Mouse (Mus musculus): ENCODE results near the gene Dock2.

Gene Dock2

DNA sequence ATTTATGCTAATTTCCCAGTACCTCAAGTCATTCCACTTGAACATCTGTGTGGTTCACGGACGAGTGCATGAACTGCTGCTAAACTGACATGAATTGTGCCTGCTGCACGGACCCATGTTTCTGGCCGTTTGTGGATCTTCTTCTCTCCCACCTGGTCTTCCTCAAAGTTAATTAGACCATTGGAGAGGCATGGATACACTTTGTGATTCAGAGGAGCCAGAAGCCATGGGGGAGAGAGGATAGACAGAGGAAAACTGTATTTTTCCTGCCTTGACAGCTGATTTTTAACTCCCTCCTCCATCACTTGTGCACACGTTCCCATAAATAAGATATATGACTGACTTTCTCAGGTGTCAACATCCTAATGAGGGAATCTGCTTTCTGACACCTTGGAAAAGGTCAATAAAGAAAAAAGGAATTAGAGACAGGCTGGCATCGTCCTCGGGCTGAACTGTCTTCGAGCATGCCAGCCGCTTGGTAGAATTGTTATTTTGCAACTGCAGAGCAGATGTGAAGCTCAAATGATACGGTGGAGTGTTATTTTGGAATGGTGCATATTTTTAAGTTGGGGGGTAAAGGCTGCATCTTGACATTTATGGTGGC lies 434.1 kb downstream of the Dock2 start:
- DNase-seq (ENCODE audit: low read depth, low spot score), result no peak

DNA sequence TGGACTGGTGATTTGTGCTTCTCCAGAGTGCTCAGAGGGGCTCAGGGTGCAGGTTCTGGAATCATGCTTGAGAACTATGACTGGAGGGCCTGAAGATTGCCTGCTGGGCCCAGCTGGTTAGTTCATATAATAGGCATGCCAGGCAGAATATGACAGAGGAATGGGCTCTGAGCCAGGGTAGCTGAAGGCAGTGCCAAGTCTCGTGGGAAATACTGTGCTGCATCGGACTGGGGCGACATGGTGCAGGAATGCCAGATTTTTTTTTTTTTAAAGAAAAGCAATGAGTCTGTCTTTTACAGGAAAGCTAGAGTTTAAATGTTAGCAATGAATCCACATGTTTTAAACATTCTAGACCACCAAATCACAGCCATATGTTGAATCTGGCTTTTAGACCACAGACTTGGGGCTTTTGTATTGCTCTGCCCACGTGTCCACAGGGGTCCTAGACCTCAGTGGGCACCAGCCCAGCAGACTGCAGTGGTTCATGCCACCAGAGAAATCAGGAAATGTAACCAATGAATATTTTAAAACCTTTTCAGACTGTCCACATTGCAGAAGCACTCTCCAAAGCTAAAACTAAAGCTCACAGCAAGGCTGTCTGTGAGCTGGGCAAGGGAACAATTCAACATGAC lies 435.3 kb downstream of the Dock2 start:
- no peak for DNase-seq (ENCODE audit: low read depth, low spot score)

DNA sequence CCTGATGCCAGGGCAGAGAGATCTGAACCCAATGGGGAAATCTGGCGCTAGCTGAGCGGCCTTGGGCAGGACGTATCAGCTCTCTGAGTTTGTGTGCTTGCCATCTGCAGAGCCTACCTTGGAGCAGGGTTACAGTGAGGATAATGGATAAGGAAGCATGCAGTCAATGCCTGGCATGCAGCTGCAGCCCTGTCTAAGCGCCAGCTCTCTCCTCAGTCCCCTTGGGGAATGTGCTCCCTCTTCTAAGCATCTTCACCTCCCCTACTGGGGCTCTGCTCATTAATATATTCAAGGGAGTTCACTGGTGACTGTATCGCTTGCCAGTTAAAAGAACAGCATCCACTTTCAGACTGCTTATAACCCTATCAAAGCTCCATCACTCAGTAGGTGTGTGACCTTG lies 439.4 kb downstream of the Dock2 start:
- DNase-seq (ENCODE audit: low read depth, low spot score), result no peak

DNA sequence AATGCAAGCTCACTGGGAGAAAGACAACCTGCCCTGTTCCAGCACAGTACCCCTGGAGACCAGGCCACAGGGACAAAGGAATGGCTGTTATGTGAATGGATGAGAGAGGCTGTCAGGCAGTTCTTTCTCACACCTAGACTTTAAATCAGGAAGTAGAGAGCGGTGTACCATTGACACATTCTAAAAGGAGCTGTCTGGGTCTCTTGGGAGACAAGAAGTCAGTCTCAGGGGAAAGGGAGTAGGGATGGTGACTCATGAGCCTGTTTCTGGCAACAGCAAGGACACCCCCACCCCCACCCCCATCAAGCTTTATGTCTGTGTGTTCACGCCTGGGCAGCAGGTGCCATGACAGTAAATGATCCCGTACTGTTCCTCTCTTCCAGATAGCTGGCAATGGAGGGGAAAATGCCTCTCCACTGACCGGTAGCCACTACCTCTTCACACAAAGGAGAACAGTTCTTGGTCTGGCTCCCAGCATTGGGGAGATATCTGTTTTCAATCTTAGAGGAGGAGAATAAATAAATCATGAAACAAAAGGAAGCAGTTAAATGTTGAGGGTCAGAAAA lies 439.9 kb downstream of the Dock2 start:
- no peak for DNase-seq (ENCODE audit: low read depth, low spot score)

DNA sequence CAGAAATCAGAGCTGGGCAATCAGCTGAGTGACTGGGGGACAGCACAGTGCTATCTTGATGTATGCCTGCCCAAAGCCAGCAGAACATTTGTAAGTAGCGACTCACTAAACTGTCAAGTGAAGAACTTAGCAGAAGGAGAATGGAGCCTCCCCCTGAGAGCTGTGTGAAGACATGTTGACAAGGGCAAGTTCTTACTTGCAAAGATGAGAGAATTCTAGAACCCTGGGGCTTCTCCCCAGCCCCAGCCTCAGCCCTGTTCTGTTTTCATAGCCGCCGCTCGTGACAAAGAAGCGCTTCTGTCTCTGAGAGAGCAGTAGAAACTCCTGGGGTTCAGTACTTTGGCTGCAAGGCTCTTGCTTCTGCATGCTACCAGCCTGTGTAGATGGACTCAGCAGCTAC lies 444.0 kb downstream of the Dock2 start:
- DNase-seq (ENCODE audit: low read depth, low spot score), result no peak

DNA sequence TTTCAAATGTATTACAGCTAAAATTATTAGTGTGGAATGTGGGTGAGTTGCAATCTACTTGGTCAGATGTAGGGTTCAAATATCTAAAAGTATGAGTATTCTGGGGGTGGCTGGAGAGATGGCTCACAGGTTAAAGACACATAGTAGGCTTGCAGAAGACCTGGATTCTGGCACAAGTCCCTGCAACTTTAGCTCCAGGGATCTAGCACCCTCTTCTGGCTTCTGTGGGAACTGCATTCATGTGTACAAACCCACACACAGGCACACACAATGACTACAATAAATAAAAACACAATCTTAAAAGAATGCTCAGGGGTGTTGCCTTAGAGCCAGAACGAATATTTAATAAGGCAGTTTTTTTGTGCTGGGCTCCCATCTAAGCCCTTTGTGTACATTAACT lies 445.8 kb downstream of the Dock2 start:
- DNase-seq (ENCODE audit: low read depth, low spot score), result no peak

DNA sequence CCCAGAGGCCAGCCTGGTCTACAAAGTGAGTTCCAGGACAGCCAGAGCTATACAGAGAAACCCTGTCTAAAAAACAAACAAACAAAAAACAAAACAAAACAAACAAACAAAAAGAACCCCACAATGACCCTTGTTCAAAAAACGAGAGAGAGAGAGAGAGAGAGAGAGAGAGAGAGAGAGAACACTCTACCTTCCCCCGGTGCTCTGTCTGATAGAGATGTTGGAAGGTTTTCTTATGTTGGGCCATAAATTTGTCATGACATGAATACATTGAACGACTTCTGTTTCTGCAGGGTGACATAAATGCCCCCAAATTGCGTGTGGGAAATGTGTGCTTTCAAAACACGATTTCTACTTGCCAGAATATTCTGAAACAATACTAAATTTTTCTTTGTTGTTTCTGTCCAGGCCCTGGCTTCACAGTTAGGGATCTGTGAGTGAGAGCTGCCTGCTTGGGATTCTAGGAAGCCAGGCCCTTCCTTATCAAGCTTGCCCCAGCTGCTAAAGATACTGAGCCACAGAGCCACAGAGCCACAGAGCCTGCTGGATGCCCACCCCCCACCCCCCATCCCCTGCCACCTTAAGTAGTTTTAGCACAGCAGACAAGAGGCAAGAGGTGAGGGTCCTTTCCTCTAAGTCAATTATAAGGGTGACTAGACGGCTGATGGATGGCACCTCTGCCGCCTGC lies 451.2 kb downstream of the Dock2 start:
- DNase-seq (ENCODE audit: low read depth, low spot score), result no peak

DNA sequence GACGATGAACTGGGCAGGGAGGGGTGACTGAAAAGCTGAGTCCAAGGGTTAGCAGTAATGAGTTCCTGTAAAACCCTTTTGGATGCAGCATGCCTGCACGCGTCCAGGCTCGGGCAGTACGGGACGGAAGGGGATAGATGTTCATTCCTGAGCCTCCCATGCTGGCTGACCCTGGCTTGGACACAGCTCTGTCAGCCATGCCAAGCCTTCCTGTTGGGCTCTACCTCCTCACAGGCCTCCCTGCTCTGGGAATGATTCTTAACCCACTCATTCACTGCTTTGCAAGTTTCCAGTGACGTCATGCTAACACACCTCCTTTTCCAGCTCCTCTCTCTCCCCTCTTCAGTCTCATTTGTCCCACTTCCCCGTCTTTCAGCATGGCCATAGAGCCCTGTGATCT lies 460.0 kb downstream of the Dock2 start:
- DNase-seq (ENCODE audit: low read depth, low spot score), result no peak

DNA sequence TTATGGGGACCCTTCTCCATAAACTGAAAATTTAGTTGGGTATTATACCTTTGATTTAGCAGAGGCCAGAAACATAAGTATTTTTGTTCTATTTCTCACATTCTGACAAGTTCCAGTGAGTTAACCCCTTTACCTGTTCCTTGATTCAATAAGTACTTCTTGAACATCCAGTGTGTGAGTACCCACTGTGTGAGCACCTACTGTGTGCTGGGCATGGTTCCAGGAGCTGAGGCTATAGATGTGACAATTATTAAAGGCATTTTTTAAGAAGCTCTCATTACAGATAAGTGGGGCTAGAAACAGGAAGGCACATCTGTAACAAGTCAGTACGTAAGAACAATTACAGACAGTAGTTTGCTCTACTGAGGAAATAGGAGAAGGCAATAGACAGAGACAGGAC lies 464.4 kb downstream of the Dock2 start:
- no peak for DNase-seq (ENCODE audit: low read depth, low spot score)

DNA sequence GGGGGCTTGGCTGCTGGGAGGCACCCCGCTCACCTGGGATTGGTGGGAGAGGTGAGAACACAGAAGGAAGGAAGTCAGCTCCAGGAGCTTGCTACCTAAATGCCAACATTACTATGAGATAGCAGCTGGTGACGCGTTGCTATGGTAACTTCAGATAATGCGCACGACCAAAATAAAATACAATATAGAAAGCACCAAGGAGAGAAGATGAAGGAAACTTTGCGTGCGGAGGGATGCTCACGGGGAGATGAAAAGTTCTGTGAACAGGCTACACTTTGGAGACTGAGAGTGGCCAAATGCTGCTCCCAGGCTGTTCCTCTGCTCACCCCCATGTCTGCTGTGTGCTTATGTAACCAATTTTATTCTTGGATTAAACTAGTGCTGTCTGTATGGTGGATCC lies 466.7 kb downstream of the Dock2 start:
- DNase-seq (ENCODE audit: low read depth, low spot score), result no peak

DNA sequence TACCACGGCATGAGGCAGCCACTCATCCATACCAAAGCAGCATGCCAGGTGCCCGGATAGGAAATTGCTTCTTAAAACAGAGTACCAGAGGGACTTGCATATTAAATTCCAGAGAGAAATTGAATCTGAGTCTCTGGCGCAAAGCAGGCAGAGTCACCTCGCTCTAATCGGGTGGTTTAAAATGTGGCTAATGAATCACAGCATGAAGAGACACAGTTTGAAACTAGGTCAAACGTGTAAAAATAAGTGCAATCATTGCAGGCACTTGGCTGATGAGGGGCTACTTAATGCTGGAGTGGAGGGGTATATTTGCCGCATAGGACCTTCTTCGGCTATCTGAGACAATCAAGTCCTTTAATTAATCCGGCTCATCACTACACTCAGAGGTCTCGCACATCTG lies 467.5 kb downstream of the Dock2 start:
- DNase-seq (ENCODE audit: low read depth, low spot score), result no peak

DNA sequence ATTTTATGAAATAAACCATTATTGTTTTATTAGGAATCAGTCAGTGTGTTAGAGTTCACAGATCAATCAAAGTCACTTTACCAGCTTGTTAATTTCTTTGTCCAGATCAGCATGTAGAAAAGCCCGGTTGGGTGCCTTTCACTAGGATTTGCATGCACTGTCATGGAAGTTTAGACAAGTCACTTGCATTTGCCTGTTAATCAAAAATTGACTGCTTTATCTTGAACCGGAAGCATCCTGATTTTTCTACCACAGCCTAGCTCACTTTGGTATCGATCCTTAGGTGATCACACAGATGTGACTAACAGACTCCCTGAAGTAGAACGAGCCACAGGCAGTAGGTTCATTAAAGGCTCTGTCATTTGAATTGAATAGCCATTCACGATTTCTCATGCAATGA lies 468.3 kb downstream of the Dock2 start:
- peak; percentile 49 for DNase-seq (ENCODE audit: low read depth, low spot score)

DNA sequence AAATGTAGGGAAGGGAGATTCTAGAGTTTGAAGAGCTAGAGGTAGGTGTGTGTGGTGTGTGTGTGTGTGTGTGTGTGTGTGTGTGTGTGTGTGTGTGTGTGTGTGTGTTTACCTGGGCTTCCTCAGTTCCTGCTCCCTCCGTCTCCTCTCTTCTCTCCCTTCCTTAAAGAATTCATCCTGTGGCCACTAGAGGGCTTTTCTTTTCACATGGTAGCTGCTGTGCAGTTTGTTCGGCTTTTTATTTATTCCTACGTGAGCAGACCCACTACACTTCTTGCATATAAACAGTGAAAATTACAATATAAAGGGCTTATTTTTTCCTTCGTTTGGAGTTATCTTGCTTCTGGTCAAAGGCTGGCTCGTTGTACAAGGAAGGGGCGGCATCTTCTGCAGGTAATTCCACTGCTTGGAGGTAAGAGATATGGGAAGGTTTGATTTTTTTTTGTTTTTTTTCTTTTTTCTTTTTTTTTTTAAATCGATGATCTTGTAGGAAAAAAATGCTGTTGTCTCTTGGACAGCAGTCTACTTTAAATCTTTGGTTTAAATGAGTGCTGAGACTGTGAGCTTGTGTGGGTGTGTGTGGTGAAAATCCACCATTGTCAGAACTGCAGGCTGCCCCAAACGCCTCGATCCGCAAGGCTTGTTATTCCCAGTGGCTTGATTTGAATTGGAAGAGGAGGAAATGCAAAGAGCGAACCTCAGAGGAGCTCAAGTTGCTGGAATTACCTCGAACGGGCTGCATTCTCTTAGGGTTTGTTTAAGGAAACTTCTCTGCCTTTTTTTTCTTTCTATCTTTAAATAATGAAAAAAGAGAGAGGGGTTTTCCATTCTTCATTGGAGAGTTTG lies 468.9 kb downstream of the Dock2 start, which contains the start of gene Fam196b:
Gene Fam196b (plus strand): TSS at position 289 of the 846 bp plus-strand sequence.
- DNase-seq (ENCODE audit: low read depth, low spot score), result peak; percentile 67

DNA sequence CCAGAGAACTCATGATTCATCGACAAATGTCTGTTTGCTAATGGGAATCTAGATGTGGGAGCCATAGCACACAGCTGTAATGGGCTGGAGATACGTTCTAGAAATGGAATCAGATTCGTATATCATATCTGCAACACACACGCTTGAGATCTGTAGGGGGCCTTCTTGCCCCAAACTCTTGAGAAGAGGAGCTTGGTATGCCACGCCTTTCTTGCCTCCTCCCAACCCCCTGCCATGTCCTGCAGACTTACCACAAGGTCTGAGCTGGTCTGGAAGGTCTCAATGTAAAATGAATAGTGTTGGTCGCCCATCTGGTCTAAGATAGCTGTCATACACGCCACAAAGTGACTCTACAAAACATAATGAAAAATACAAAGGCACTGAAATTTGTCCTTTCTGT lies 471.5 kb downstream of the Dock2 start:
- no peak for DNase-seq (ENCODE audit: low read depth, low spot score)

DNA sequence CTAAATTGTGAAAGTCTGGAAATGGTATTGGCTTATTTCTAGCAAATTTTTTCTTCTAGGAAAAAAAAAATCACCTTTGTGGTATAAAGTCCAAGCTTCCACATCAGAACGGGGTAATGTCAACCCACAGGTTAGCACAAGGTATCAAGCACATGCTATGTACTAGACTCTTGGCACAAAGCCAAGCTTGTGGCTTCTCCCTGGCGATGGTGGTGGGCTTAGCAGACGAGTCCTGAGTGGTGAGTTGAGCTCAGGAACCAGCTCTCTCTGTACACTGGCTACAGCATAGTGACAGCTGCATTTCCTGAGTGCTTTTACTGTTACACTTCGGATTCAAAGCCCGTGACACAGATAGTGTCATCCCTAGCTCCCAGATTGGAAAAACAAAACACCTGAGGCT lies 472.0 kb downstream of the Dock2 start:
- DNase-seq (ENCODE audit: low read depth, low spot score), result no peak

DNA sequence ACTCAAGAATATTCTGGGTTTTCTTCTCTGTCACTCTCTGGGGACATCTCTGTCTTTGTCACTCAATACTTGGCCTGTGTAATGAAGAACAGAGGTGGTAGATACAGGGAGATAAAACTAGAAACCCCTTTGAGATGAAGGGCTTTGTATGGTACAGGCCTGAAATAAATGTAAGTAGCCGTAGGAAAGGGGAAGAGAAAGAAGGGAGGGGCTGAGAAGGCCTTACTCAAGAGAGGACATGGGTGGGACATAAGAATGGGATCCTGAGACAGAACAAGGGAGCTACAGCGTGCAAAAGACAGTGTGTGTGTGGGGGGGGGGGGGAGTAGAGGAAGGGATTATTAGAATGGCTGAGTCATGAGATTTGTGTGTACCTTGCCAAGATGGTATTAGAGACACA lies 474.3 kb downstream of the Dock2 start:
- no peak for DNase-seq (ENCODE audit: low read depth, low spot score)

DNA sequence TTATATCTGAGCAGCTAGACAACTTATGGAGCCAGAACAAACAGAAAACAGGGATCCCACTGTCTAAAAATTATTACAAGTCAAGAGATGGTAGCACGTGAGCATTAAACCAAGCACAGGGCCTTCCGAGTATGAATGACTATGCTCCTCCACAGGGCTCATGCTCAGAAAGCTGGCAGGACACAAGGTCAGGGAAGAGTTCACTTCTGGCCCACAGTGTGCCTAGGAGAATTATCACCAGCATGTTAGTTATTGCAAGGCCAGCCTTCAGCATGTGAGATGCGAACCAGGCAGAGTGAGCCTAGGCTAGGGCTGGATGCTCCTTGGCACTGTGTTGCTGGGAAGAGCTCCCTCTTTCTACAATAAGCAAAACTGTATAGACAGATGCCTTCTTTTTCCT lies 475.0 kb downstream of the Dock2 start:
- DNase-seq (ENCODE audit: low read depth, low spot score), result no peak

DNA sequence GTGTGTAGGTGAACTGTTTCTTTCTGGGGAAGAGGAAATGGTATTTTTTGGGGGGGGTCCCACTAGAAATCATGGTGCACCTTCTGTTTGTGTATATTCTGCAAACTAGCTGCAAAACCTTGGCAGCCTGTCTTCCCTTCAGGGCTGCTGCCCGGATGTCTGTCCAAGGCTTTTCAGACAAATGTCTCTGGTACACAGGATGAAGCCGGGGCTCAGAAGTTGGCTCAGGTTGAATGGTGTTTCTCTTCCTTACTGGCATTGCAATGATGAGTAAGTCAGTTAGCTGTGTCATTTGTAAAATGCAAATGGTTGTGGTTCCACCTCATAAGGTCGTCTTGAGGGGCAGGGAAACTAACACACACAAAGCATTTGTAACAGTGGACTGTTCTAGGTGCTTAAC lies 477.5 kb downstream of the Dock2 start:
- no peak for DNase-seq (ENCODE audit: low read depth, low spot score)

DNA sequence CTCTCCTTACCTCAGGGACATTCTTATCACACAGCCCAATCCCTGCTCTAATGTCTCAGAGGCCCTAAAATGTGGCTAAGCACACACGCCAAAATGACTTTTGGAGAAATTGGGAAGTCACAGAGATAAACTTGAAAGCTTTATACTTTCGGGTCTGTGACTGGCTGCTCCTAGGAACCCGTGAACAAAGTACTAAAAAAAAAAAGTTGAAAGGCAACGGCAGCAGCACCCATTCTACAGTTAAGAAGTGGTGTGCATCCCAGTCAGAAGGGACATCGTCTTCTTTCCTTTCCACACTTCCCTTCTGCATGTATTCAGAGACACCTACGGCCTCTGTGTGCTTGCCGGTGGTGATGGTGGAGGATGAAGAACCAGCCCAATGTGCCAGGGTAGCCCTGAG lies 483.6 kb downstream of the Dock2 start:
- DNase-seq (ENCODE audit: low read depth, low spot score), result no peak

DNA sequence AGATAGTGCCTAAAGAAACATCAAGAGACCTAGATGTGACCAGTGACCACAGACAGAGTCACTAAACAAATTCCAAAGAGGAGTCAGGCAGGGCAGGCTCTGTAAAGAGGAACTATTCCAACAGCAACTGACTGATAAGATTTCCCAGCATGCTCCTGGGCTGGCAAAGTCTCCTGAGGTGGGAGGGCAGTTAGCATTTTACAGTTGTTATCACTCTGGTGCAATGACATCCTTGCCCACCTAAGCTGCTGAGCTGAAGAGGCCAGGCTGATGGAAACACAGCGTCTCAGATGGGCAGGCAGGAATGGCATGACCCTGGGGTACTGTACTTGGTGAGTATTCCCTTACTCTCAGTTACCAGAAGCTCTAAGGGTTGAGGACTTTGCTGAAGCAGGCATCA lies 484.1 kb downstream of the Dock2 start:
- DNase-seq (ENCODE audit: low read depth, low spot score), result no peak

DNA sequence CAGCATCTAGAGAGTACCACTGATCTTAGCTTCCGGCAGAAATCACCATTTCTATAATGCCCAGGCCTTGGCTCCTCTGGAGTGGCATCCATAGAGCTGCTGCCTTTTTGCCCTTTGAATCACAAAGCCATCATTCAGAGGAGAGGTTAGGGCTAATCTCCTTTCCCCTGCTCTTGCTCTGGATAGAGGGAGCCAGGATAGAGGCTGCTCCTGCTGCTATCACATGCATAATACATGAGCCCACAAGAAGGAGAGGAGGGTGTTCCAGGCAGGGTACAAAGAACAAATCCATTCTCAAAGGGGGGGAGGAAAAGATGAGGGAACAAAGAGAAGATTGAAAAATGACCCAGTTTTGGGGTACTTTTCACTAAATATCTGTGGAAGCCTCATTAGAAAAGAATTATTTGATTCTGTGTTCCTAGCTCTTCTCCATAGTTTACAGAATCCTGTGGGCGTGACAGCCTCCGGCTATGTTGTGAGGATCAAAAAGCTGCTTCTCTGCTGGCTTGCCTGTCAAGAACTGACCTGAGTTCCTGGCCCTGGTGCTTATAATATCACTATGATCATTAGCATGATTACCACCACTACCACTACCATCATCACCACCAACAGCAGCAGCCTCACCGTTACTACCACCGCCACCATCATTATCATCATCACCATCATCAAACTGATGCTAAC lies 485.9 kb downstream of the Dock2 start:
- DNase-seq (ENCODE audit: low read depth, low spot score), result no peak

All from mesoderm, embryonic 11.5 days (tissue).